Mouse (Mus musculus) midbrain, postnatal 0 days (tissue): ENCODE measurements around the gene Ric8a. TPM values are rescaled to one million over a fixed set of nuclear protein-coding genes. Genes with fewer than 3 reads are reported as not detected.

Experiments
- ATAC-seq: fragments of 200-750 bp; cut with Nextera tagmentation; 2 replicates; pipeline ENCODE4 v1.8.0; 2017; ENCODE audit warnings: moderate number of reproducible peaks, mild to moderate bottlenecking, moderate TSS enrichment, moderate library complexity; ENCODE audit not compliant: low FRiP score
- DNase-seq: peaks from one replicate; pipeline ENCODE4 v3.0.0-alpha.2; 2015; ENCODE audit warnings: low spot score
- H3K27ac ChIP-seq: fragments of 300-500 bp; sonication (generic); 2 replicates; pipeline ENCODE4 v1.5.1; 2014; ENCODE audit warnings: low read depth, mild to moderate bottlenecking, low read length, mixed read lengths
- H3K27me3 ChIP-seq: fragments of 300-500 bp; sonication (generic); 2 replicates; pipeline ENCODE4 v1.6.1; 2014; ENCODE audit warnings: low read length, control low read depth, mixed read lengths; ENCODE audit not compliant: insufficient read depth
- H3K36me3 ChIP-seq: fragments of 300-500 bp; sonication (generic); 2 replicates; pipeline ENCODE4 v1.6.1; 2014; ENCODE audit warnings: low read length, control low read depth, mixed read lengths; ENCODE audit not compliant: insufficient read depth
- H3K4me1 ChIP-seq: fragments of 300-500 bp; sonication (generic); 2 replicates; pipeline ENCODE4 v1.6.1; 2014; ENCODE audit warnings: mild to moderate bottlenecking, control low read depth, antibody characterized with exemption, low read length, mixed read lengths; ENCODE audit not compliant: insufficient read depth
- H3K4me2 ChIP-seq: fragments of 300-500 bp; sonication (generic); 2 replicates; pipeline ENCODE4 v1.6.1; 2014; ENCODE audit warnings: low read depth, mild to moderate bottlenecking, low read length, mixed read lengths; ENCODE audit not compliant: poor library complexity, severe bottlenecking
- H3K4me3 ChIP-seq: fragments of 300-500 bp; sonication (generic); 2 replicates; pipeline ENCODE4 v1.5.1; 2014; ENCODE audit warnings: low read depth, mild to moderate bottlenecking, low read length, moderate library complexity
- H3K9ac ChIP-seq: fragments of 300-500 bp; sonication (generic); replicated peaks from 2 replicates; pipeline ENCODE4 v1.6.1; 2014; ENCODE audit warnings: mild to moderate bottlenecking, low read length, moderate library complexity, mixed read lengths; ENCODE audit not compliant: poor library complexity, severe bottlenecking
- H3K9me3 ChIP-seq: fragments of 300-500 bp; sonication (generic); 2 replicates; pipeline ENCODE4 v1.6.1; 2016; ENCODE audit warnings: low read length, control low read depth
- CTCF ChIP-seq: IDR thresholded peaks from 2 replicates; pipeline ENCODE4 v1.5.1; 2016; ENCODE audit warnings: antibody characterized with exemption, mild to moderate bottlenecking
- WGBS: fragments of 180-500 bp; shearing (Covaris S2); extraction: QIAGEN DNeasy Blood & Tissue Kit; methylation state at CpG from one replicate; pipeline ENCODE4 v1.1.7; 2014; 5-methylcytosine and 5-hydroxymethylcytosine counted together
- polyA plus RNA-seq: library from polyadenylated mRNA; unstranded; fragments of >200 nt; fragmentation: Nextera tagmentation; extraction: Ambion mirVana; gene quantifications from 2 replicates; pipeline ENCODE4 v1.2.1, GENCODE M21; 2015
- total RNA-seq: library from RNA; depleted of rRNA; stranded (reverse); fragments of >200 nt; gene quantifications from 2 replicates; pipeline ENCODE4 v1.2.3, GENCODE M21; 2014; rRNA removed

Gene Ric8a
- total and polyA plus RNA-seq, 2 experiments from 2014 or later, result 81.2 to 91.8 TPM

- ATAC-seq, result no peak
- Histone ChIP-seq H3K9ac (no peak overlapping the region), H3K27me3 (no peaks in the 10 kb centered on the region), H3K4me2 (no peak overlapping the region), H3K4me1 (no peaks in the 10 kb centered on the region), H3K4me3 (no peak overlapping the region), H3K27ac (no peak overlapping the region), H3K36me3 (no peaks in the 10 kb centered on the region), H3K9me3 (no peaks in the 10 kb centered on the region)
- WGBS, result 53% methylated on average over 7 of the region's 7 CpGs
- no peak for DNase-seq
- no peak for TF ChIP-seq CTCF
Measured at GRCm38 (mm10) chr7:140908181-140908580, 51.4 kb downstream of the Ric8a start.

DNA sequence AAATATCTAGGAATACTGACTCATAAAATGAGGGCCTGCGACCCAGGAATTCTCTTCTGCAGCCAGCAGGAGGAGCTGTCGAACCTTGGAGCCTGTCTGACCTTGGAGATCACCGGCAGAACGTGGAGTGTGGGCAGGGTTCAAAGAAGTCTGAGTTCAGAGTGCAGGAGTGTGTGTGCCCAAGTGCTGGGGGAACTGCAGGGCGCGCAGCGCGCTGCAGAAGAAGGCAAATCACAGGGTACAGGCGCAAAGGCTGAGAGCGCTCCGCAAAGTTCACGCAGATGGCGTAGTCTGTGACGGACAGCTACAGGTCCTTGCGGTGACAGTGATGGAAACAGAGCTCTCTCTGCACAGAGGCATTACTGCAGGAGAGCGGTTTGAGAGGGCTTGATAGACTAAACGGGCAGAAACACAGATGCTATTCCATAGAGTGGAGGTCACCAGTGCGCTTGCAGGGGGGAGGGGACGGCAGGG is 51.9 kb downstream of the Ric8a start:
- peak; percentile 89 for TF ChIP-seq CTCF
- Histone ChIP-seq H3K4me3 (peak overlapping the region; percentile 32), H3K27me3 (no peaks in the 10 kb centered on the region), H3K9me3 (no peaks in the 10 kb centered on the region), H3K36me3 (no peaks in the 10 kb centered on the region), H3K9ac (peak overlapping the region; percentile 33; the same call in 1 of the 2 replicates), H3K4me1 (no peaks in the 10 kb centered on the region), H3K27ac (no peak overlapping the region), H3K4me2 (peak overlapping the region; percentile 81)
- DNase-seq (peak; percentile 76), ATAC-seq (peak; percentile 49; the same call in 1 of the 2 replicates)
- 2% methylated on average over 19 of the region's 19 CpGs for WGBS

DNA sequence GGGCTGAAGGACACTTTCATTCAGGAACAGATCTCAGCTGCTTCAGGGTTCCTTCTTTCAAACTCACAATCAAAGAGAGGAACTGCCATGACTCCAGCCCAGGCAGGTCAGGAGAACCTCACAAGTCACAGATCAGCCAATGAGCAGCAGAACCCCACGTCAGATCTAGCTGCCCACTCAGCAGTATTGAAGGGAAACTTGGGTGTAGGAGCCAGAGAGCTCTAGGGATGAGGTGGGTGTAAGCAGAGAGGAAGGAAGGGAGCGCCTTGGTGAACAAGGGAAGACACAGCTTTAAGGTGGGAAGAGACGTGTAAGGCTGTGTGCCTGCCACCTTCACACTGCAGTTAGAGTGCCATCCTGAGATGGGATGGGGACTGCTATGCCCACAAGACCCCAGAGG is 55.5 kb downstream of the Ric8a start:
- H3K27me3 ChIP-seq, result no peaks in the 10 kb centered on the region
- H3K4me1 ChIP-seq, result no peaks in the 10 kb centered on the region
- H3K9ac ChIP-seq, result no peak overlapping the region
- H3K27ac ChIP-seq, result no peak overlapping the region
- H3K36me3 ChIP-seq, result no peaks in the 10 kb centered on the region
- 77% methylated on average over 3 of the region's 3 CpGs for WGBS
- no peak overlapping the region for H3K4me2 ChIP-seq
- no peak for ATAC-seq
- DNase-seq, result no peak
- H3K9me3 ChIP-seq, result no peaks in the 10 kb centered on the region
- H3K4me3 ChIP-seq, result no peak overlapping the region
- TF ChIP-seq CTCF, result no peak

DNA sequence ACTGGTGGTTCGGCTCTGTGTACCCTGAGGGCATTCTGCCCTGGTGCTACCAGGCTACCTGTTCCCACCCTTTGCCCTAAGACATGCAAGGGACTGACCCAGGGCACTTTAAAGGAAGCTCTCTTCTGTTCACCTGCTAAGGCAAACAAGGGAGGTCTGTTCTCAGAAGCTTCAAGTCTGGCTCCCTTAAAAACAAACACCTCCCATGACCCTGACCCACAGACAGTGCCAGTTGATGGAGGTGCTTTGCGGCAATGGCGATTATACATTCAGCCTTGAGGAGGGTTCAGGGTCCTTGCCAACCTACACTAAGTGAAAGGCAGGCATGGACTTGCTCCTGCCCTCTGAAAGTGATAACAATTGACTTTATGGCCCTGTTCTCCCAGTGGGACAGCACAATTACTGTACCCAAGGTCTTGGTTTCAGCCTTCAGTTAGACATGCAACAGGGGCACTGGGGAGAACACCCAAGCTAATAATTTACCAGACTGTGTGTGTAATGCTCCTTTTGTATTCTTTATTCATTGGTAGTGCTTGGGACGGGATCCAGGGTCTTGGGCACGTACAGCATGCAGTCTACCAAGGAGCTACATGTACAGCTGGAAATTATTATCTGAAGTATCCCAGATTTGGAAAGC is 56.2 kb downstream of the Ric8a start:
- Histone ChIP-seq H3K4me1 (no peaks in the 10 kb centered on the region), H3K4me2 (no peak overlapping the region), H3K27me3 (no peaks in the 10 kb centered on the region), H3K27ac (no peak overlapping the region), H3K4me3 (no peak overlapping the region), H3K36me3 (no peaks in the 10 kb centered on the region), H3K9me3 (no peaks in the 10 kb centered on the region), H3K9ac (no peak overlapping the region)
- TF ChIP-seq CTCF, result no peak
- 79% methylated on average over 5 of the region's 5 CpGs for WGBS
- DNase-seq (no peak), ATAC-seq (no peak)

Other genes with a start within 250 kb of the Ric8a start
- not detected in 2 replicates for gene Olfr61, start 228.0 kb upstream of the Ric8a start, total RNA-seq
- not detected in 2 replicates for gene Olfr61, start 228.0 kb upstream of the Ric8a start, polyA plus RNA-seq
- not detected in 2 replicates for gene Olfr53, start 210.5 kb upstream of the Ric8a start, total RNA-seq
- not detected in 2 replicates for gene Olfr53, start 210.5 kb upstream of the Ric8a start, polyA plus RNA-seq
- 0.05 TPM in 1 of 2 replicates, not detected in the other for gene Olfr539, start 197.0 kb upstream of the Ric8a start, total RNA-seq
- gene Olfr539, start 197.0 kb upstream of the Ric8a start, polyA plus RNA-seq, result 0.04 TPM in 1 of 2 replicates, not detected in the other
- gene Olfr45, start 175.0 kb upstream of the Ric8a start, total RNA-seq, result not detected in 2 replicates
- not detected in 2 replicates for gene Olfr45, start 175.0 kb upstream of the Ric8a start, polyA plus RNA-seq
- gene Olfr541, start 159.7 kb upstream of the Ric8a start, total RNA-seq, result not detected in 2 replicates
- not detected in 2 replicates for gene Olfr541, start 159.7 kb upstream of the Ric8a start, polyA plus RNA-seq
- not detected in 2 replicates for gene Cyp2e1, start 93.2 kb upstream of the Ric8a start, total RNA-seq
- gene Cyp2e1, start 93.2 kb upstream of the Ric8a start, polyA plus RNA-seq, result not detected in 2 replicates
- gene Syce1, start 69.1 kb upstream of the Ric8a start, total RNA-seq, result 0.55 TPM in 1 of 2 replicates, not detected in the other
- gene Syce1, start 69.1 kb upstream of the Ric8a start, polyA plus RNA-seq, result 0.14 and 0.26 TPM in 2 replicates
- 30.0 and 37.6 TPM in 2 replicates for gene Zfp941, start 34.8 kb upstream of the Ric8a start, total RNA-seq
- gene Zfp941, start 34.8 kb upstream of the Ric8a start, polyA plus RNA-seq, result 26.1 and 30.9 TPM in 2 replicates
- gene Urah, start 21.9 kb upstream of the Ric8a start, total RNA-seq, result 0.71 TPM in 1 of 2 replicates, not detected in the other
- 0.23 and 0.26 TPM in 2 replicates for gene Urah, start 21.9 kb upstream of the Ric8a start, polyA plus RNA-seq
- not detected in 2 replicates for gene Scgb1c1, start 11.4 kb upstream of the Ric8a start, total RNA-seq
- not detected in 2 replicates for gene Scgb1c1, start 11.4 kb upstream of the Ric8a start, polyA plus RNA-seq
- not detected in 2 replicates for gene Odf3, start 9.2 kb upstream of the Ric8a start, total RNA-seq
- 0.17 and 0.22 TPM in 2 replicates for gene Odf3, start 9.2 kb upstream of the Ric8a start, polyA plus RNA-seq
- 0.27 and 2.5 TPM in 2 replicates for gene Gm45785, start 626 bp upstream of the Ric8a start, total RNA-seq
- 0.20 TPM in 1 of 2 replicates, not detected in the other for gene Gm45785, start 626 bp upstream of the Ric8a start, polyA plus RNA-seq
- gene Bet1l, start 620 bp downstream of the Ric8a start, total RNA-seq, result 19.1 and 26.0 TPM in 2 replicates
- 49.9 and 53.9 TPM in 2 replicates for gene Bet1l, start 620 bp downstream of the Ric8a start, polyA plus RNA-seq
- 107 and 136 TPM in 2 replicates for gene Psmd13, start 25.0 kb downstream of the Ric8a start, total RNA-seq
- 245 and 265 TPM in 2 replicates for gene Psmd13, start 25.0 kb downstream of the Ric8a start, polyA plus RNA-seq
- gene Sirt3, start 25.4 kb downstream of the Ric8a start, total RNA-seq, result 55.5 and 66.3 TPM in 2 replicates
- 60.9 and 72.3 TPM in 2 replicates for gene Sirt3, start 25.4 kb downstream of the Ric8a start, polyA plus RNA-seq
- gene Cox8b, start 43.5 kb downstream of the Ric8a start, total RNA-seq, result not detected in 2 replicates
- gene Cox8b, start 43.5 kb downstream of the Ric8a start, polyA plus RNA-seq, result not detected in 2 replicates
- 0.24 and 0.82 TPM in 2 replicates for gene Nlrp6, start 63.9 kb downstream of the Ric8a start, total RNA-seq
- gene Nlrp6, start 63.9 kb downstream of the Ric8a start, polyA plus RNA-seq, result 0.90 and 0.99 TPM in 2 replicates
- 7.8 and 10.5 TPM in 2 replicates for gene Pgghg, start 84.4 kb downstream of the Ric8a start, total RNA-seq
- gene Pgghg, start 84.4 kb downstream of the Ric8a start, polyA plus RNA-seq, result 4.3 and 4.4 TPM in 2 replicates
- 0.99 TPM in 1 of 2 replicates, not detected in the other for gene Ifitm5, start 93.3 kb downstream of the Ric8a start, total RNA-seq
- 0.63 TPM in 1 of 2 replicates, not detected in the other for gene Ifitm5, start 93.3 kb downstream of the Ric8a start, polyA plus RNA-seq
- not detected in 2 replicates for gene Gm45717, start 99.0 kb downstream of the Ric8a start, total RNA-seq
- 0.81 TPM in 1 of 2 replicates, not detected in the other for gene Gm45717, start 99.0 kb downstream of the Ric8a start, polyA plus RNA-seq
- 66.6 and 79.1 TPM in 2 replicates for gene Ifitm2, start 99.0 kb downstream of the Ric8a start, total RNA-seq
- 200 and 218 TPM in 2 replicates for gene Ifitm2, start 99.0 kb downstream of the Ric8a start, polyA plus RNA-seq
- gene Ifitm1, start 110.3 kb downstream of the Ric8a start, total RNA-seq, result 9.7 and 16.3 TPM in 2 replicates
- 14.6 and 21.2 TPM in 2 replicates for gene Ifitm1, start 110.3 kb downstream of the Ric8a start, polyA plus RNA-seq
- 22.5 and 39.3 TPM in 2 replicates for gene Ifitm3, start 153.8 kb downstream of the Ric8a start, total RNA-seq
- gene Ifitm3, start 153.8 kb downstream of the Ric8a start, polyA plus RNA-seq, result 67.8 and 80.5 TPM in 2 replicates
- 0.99 and 1.1 TPM in 2 replicates for gene Ifitm6, start 161.0 kb downstream of the Ric8a start, total RNA-seq
- 0.81 and 0.83 TPM in 2 replicates for gene Ifitm6, start 161.0 kb downstream of the Ric8a start, polyA plus RNA-seq
- gene Gm17387, start 172.2 kb downstream of the Ric8a start, total RNA-seq, result not detected in 2 replicates
- not detected in 2 replicates for gene Gm17387, start 172.2 kb downstream of the Ric8a start, polyA plus RNA-seq
- 133 and 146 TPM in 2 replicates for gene B4galnt4, start 204.1 kb downstream of the Ric8a start, total RNA-seq
- 52.1 and 53.9 TPM in 2 replicates for gene B4galnt4, start 204.1 kb downstream of the Ric8a start, polyA plus RNA-seq
- 0.49 TPM in 1 of 2 replicates, not detected in the other for gene Pkp3, start 221.3 kb downstream of the Ric8a start, total RNA-seq
- not detected in 2 replicates for gene Pkp3, start 221.3 kb downstream of the Ric8a start, polyA plus RNA-seq
- gene Sigirr, start 243.6 kb downstream of the Ric8a start, total RNA-seq, result 1.1 and 3.9 TPM in 2 replicates
- gene Sigirr, start 243.6 kb downstream of the Ric8a start, polyA plus RNA-seq, result 1.8 and 2.0 TPM in 2 replicates